Mouse (Mus musculus): ENCODE results near the gene 1700028P14Rik.

DNA sequence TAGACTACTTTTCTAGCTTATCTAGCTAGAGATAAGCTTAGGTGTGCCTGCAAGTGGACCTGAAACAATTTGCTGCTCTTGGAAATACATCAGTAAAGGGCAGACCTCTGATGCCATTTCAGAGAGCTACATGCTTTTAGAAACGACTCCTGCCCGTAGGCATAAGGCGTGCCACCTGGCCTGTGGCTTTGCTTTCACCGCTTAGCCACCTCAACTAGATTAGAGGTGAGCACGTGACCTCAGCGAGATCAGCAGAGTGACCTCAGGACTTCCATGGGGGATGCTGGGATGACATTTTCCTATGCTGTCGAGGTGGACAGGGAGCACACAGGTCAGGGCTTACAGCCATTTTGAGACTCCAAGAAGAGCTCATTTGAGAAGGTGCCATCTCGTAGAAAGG is 131.5 kb downstream of the 1700028P14Rik start:
- no peak for TF ChIP-seq POLR2A (IDR thresholded peaks at IDR 0.05; ENCODE audit: low read depth, low read length)
- no peak for TF ChIP-seq CTCF (IDR thresholded peaks at IDR 0.05; ENCODE audit: extremely low read depth, insufficient read depth, insufficient read length, insufficient replicate concordance)

All from spleen, adult 2 months (tissue).